Mouse (Mus musculus) T-helper 1 cell (primary cell): ENCODE data around the gene Nsmce3.

Experiments
- in situ Hi-C: fragments of 300-600 bp; cut with MboI, MseI; formaldehyde crosslinking; loops from one replicate; pipeline ENCODE4 v1.15.1; 2025; ENCODE audit warnings: high pct_unique_total_duplicates

Nsmce3 gene

DNA sequence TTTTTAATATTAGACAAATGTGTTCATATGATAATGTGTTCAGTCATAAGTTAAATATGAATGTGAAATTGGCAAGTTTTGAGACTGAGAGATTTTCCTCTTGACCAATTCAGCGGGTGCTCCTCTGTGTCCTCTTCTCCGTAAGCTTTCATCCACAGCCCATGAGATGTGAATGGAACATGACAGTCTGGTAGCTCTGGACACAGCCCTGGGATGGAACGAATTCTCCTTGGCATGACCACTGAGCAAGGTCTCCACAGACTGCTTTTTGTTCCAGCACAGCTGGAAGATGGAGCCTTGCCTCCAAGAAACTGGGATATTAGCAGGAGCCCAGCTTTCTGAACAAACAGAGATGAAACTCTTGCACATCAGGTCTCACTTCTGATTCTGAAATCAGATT is 9.8 kb downstream of the Nsmce3 start:
- in situ Hi-C loops: no loop called here

DNA sequence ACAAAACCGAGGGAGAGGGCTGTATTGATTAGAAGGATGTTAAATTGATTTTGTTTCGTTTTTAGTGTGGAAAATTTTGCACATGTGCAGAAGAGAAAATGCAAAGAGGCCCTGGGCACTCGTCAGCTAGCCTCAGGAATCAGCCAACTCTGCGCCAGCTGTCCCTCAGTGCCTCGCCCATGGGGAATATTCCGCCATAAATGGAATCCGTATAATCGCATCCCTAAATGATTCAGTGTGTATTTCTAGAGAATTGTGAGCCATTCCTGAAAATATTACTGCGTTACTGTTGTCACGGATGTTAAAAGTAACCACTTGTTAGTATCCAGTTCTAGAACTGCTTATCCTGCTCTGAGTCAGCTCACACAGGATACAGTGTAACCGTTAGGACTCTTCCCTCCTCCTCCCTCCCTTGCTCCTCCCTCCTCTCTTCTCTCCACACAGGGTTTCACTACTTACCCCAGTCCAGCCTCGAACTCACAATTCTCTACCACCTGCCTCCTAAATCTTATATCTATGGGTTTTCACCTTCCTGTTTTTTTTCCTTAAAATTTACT is 16.2 kb downstream of the Nsmce3 start:
- in situ Hi-C loops: no loop called here

DNA sequence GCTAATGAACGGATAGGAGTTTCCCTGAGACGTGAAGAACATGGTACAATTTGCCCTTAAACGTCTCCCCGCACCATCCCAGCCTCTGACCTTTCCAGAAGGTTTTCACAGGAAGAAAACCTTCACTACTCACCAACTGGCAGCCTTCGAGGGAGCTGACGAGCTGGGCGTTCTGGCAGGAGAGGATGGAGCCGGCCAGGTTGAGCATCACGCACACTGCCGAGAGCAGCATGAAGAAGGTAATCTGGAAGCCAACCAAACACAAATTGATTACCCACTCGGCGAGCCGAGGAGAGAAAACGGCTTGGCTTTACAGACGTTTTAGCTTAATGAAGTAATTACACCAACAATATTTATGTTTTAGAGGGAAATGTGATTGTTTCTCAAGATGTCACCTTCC is 16.8 kb downstream of the Nsmce3 start:
- in situ Hi-C loops: no loop called here

DNA sequence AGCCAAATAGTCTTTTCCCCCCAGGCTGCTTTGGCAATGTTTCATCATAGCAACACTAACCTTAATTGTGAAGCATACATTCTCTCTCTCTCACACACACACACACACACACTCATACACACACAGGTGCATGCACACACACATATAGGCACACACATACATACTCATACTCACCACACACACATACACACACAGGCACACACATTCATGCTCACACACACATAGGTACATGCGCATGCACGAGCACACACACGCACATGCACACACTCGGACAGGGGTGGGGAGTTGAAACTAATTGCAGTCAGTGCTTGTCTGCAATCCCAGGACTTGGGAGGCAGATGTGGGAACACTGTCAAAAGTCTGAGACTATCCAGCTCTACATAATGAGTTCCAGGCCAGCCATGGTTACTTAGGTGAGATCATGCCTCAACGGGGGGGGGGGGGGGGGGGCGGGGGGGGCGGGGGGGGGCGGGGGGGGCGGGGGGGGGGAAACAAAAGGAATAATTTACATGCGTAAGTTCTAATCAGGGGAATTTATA is 17.3 kb downstream of the Nsmce3 start:
- in situ Hi-C loops: no loop called here

DNA sequence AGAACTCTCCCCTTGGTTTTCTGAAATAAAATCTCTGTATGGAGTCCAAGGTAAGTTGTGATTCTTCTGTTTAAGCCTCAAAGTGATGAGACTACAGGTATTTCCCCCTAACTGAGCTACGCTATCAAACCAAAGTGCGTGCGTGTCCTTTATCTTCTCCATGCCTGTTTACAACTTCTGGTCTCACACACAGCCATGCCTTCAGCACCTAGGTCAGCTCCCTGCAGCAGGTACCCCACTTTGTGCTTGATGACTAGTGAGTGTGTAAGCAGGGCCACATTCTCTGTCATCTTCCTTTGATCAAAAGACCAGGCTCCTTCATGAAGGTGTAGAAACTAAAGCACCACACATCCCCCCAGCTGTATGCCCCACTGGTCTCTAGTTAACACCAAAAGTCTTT is 22.0 kb downstream of the Nsmce3 start:
- in situ Hi-C loops: no loop called here

DNA sequence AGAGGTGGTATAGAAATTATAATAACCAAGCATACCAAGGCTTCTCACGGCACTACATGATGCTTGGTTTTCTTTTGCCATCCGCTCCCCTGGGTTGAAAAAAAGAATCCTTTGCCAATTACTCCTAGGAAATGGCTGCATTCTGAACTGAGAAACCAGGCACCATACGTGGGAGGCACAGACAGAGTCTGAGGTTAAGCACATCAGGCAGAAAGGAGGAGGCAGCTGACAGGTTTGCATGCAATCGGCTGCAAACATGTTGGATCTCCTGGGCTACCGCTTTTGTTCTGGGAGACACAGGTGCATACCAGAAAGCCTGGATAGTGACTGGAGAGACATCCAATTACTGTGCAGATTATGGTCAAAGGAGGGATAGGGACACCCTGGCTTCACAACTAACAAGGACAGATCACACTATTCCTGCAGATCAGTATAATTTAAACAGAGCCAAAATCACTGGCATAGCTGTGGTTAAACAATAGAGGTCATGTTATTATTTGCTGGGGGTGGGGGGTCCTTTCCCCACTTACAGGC is 25.4 kb downstream of the Nsmce3 start:
- in situ Hi-C loops: no loop called here

DNA sequence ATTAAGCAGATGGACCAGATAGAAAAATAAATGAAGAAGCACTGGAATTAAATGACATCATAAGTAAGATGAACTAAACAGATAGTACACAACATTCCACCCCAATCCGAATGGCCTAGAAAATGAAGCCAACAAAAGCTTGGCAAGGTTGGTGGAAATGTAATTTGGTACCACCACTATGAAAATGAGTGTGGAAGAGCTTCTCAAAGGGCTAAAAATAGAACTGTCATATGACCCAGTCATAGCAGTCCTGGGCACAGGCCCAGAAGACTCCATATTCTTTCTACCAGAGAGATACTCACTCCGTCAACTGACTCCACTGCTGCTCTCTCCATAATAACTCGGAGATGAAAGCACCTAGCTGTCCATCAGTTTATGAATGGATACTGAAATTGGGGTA is 26.7 kb downstream of the Nsmce3 start:
- in situ Hi-C loops: no loop called here

DNA sequence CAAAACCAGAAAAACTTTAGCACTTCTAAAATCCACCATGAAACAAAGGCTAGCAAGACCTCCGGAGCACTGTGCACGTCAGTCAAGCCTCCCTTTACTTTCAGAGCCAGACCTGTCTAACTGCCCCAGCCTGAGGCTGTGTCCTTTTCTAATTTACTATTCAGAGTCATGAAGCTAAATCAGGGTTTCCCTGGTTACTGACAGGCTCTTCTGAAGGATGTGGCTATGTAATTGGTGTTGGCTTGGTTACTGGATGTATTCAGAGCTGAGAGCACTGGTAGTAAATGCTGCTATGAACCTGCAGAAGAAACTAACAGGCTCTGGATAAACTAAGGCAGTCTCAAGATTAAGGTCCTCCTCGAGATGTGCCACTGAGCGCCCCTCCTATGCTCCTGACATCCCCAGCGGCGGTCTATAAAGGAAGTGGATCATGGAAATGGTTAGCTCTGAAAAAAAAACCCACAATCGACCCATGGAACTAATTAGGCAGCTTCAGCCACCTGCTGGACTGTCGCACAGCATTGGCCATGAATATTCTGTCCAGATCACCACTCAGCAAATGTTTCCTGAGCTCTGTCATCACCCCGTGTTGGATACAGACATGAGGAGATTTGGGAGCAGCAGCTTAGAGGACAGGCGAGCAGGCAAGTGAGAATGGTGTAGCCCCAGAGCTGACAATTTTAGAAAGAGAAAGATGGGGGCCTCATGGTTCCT is 31.7 kb downstream of the Nsmce3 start:
- in situ Hi-C loops: no loop called here

DNA sequence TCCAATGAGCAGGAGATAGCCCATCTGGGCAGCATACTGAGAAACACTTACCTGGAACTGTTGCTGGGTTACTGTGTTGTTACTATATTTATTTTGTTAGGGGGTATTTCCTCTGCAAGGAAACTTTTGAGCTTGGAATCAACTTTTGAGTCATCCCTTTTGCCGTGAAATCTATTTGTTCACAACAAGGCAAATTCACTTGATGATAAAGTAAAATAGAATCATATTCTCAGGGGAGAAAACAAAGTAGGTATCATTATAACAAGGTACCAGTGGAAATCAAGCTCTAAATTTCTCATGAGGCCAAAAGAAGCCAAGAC is 32.3 kb downstream of the Nsmce3 start:
- in situ Hi-C loops: no loop called here

DNA sequence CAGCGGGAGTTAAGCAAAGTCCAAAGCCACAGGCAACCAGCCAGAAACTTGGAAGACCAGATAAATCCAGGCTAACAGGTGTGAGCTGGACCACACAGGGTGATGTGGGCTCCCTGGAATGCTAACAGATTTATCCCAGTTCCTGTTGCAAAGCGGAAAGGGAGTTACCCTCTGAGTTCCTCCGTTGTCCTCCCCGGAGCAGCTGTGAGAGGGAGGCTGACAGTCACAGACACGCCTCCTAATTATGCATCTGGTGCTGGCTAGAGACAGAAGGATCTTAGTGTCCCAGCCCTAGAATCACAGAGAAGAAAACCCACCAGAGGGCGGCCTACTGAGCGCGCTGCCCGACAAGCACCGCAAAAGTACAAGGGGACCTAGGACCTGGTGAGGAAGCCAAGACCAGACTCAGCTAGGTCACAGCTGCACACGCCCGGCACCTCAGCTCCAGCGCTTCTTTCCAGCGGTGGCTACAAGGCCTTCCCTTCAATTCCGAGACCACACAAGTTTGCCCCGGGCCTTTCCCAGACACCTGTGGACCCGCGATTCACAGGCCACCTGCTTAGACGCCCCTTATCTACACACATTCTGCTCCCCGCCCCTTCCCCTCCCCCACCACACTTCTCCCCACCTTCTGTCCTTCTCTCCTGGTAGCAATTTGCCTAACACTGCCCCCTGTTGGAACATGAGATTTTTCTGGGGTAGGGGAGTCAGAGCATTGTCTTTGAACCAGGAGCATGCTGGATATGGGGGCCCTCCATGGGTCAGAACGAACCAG is 32.8 kb downstream of the Nsmce3 start:
- in situ Hi-C loops: no loop called here

DNA sequence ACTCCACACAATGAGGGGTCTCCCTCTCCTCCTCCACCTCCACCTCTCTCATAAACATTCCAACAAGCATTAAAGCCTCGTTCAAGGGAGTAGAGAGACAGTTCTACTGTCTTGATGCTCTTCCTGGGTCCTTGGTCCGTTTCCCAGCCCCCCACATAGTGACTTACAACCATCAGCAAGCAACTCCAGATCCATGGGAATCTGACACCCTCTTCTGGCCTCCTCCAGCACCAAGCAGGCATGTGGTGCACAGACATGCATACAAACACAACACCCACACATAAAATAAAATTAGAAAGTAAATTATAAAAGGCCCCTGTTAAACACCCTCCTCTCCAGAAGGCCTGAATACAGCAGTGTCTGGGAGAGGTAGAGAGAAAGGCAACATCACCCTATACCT is 33.5 kb downstream of the Nsmce3 start:
- in situ Hi-C loops: no loop called here

DNA sequence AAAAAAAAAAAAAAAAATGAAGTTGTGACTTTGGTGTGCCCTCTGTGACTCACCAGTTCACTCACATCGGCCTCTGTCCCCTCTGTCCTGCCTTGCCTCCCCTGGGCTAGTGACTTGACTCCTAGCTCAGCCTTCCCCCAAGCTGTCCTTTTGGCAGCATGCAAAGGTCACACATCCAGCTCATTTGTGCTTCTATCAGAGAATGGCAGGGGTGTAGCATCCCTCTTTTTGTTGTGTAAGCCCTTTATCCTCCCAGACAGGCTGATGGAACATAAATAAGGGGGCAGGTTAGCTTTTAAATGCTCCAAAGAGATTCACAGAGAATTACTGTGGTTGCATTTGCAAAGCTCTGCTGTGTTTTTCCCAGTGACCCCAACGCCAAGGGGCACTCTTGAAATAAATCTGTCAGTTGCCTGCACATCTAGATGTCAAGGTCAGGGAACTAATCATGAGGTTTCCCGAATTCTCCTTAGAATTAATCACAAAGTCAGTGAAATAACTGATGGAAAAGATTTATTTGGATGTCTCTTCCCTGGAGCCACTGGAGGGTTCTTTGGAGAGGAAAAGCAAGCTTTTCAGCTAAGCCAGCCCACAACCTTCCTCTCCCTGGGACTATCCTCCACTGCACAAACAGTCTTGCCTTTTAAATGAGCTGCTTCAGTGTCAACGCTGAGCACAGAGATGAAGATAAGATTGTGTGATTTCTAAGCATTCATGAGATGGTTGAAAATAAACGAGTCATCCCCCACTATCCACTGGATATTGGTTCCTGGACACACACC is 42.4 kb downstream of the Nsmce3 start:
- in situ Hi-C loops: no loop called here

DNA sequence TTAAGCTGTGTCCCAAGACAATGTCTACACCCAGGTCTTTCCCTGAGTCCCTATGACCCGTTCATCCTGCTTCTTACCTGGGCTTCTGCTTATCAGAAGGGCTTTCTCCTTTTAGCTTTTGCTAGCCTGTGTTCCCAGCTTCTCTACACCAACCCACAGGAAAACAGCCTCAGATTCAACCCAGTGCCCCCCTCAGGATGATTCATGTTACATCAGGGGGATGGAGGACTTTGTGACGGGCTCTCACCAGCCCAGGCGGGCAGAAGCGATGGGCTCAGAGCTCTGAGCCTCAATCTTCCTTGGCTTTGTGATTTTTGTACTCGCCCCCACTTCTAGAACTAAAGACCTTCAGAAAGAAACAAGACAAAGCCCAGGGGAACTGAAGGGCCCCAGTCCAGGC is 51.7 kb downstream of the Nsmce3 start:
- in situ Hi-C loops: no loop called here

DNA sequence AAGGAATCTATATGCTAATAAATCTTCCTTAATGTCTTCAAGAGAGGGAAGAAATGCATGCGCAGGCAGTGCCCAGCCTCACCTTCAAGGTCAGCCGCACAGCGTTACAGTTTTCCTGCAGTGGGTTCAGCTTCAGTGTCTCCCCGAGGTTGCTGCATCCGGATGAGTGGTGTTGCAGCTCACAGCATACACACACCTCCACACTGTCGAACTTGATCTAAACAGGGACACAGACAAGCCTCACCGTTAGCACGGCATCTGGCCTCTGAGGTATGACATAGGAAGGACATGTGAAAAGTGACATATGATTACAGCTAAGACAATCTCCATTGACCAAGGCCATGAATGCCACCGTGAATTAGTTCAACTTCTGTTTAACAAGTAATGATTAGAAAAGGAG is 53.1 kb downstream of the Nsmce3 start:
- in situ Hi-C loops: no loop called here
